Mouse (Mus musculus) lung, adult 2 months (tissue): ENCODE measurements around the gene Sh3pxd2a. TPM values are rescaled to one million over a fixed set of nuclear protein-coding genes. Genes with fewer than 3 reads are reported as not detected.

Experiments
- DNase-seq: peaks from one replicate; pipeline ENCODE4 v3.0.0; 2022
- H3K4me1 ChIP-seq: fragments of 200-500 bp; 2 replicates; pipeline ENCODE4 v1.6.1; 2011; ENCODE audit warnings: low read length; ENCODE audit not compliant: control insufficient read depth, insufficient read depth
- H3K4me3 ChIP-seq: fragments of 200-500 bp; replicated peaks from 2 replicates; pipeline ENCODE3; 2011; ENCODE audit warnings: low read depth, mild to moderate bottlenecking, control low read depth, low read length; ENCODE audit errors: extremely low read depth
- CTCF ChIP-seq: fragments of 200-500 bp; IDR thresholded peaks from 2 replicates; pipeline ENCODE4 v1.5.1; 2011; ENCODE audit warnings: mild to moderate bottlenecking, low read length, control low read depth; ENCODE audit not compliant: insufficient read depth
- POLR2A ChIP-seq: fragments of 200-500 bp; IDR thresholded peaks from 2 replicates; pipeline ENCODE4 v1.6.1; 2011; ENCODE audit warnings: low read depth, mild to moderate bottlenecking, control low read depth, low read length, borderline replicate concordance; ENCODE audit errors: extremely low read depth
- WGBS: fragments of 180-500 bp; shearing (Covaris S2); methylation state at CpG from one replicate; pipeline ENCODE4 v1.1.7; 2018; 5-methylcytosine and 5-hydroxymethylcytosine counted together
- polyA plus RNA-seq: library from polyadenylated mRNA; depleted of rRNA; stranded (reverse); fragments of >200 nt; gene quantifications from 2 replicates; pipeline ENCODE4 v1.2.3, GENCODE M21; 2012

Sh3pxd2a gene
- polyA plus RNA-seq, 1 experiment = 40.9 TPM

DNA sequence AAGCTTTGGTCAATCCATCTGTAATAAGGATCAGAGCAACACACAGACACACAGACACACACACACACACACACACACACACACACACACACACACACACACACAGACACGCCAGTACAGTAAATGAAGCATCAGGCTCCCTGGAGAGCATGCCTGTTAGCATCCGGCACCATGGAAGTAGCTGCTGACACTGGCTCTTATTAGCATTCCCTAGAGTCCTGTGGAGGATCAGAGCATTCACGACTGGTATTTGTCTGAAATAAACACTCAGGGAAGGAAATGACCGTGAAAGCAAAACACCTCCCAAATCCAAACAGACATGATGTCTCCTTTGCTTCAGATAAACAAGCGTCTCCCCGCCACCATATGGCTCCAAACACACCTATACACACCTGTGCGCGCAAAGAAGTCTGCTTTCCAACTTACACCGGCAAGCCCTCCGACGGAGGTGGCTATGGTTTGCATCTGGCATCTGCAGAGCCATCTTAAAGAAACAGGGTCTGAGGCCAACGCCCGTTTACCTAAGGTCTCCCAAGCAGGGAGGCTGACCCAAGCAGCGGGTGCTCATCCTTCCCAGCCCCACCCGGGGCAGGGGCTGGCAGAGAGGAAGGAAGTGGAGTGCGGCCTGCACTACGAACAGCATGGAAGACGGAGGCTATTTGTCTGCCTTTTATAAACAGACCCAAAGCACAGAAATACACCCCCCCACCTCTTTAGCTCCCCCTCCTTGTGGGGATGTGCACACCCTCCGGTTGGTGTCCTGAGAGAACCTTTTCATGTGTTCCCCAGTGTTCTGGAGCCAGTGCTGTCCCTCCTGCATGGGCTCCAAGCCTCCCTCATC, 3.9 kb downstream of the Sh3pxd2a start:
- Histone ChIP-seq H3K4me3 (peak overlapping the region; percentile 47), H3K4me1 (peaks cover 38% of the 10 kb centered on the region)
- TF ChIP-seq CTCF = 0 out of 2 replicates have a peak, but pooled peaks have one; percentile 1
- peak; percentile 57; the same call in 1 of the 2 replicates for TF ChIP-seq POLR2A
- peak; percentile 29 for DNase-seq
- 39% methylated on average over 19 of the region's 19 CpGs for WGBS

DNA sequence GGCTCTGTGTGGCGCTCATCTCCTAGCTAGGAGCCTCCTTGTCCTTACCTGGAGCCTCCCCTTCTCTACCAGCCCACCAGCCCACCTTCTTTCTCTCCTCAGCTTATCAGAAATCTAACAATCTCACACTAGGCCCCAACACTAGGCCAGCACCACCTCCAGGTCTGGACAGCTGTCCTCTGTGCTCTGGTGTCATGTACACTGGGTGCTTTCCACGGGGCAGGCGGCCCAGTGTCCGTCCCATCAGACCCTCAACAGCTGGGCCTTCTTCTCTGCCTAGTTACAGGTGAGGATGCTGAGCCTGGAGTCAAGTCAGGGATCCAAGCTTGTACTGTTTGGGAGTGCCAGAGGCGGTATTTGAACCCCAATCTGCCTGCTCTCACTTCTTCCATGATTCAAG, 5.0 kb downstream of the Sh3pxd2a start:
- TF ChIP-seq POLR2A (no peak), CTCF (no peak)
- WGBS = 79% methylated on average over 5 of the region's 5 CpGs
- peak; percentile 8 for DNase-seq
- no peak overlapping the region for H3K4me3 ChIP-seq
- H3K4me1 ChIP-seq = peaks cover 43% of the 10 kb centered on the region

DNA sequence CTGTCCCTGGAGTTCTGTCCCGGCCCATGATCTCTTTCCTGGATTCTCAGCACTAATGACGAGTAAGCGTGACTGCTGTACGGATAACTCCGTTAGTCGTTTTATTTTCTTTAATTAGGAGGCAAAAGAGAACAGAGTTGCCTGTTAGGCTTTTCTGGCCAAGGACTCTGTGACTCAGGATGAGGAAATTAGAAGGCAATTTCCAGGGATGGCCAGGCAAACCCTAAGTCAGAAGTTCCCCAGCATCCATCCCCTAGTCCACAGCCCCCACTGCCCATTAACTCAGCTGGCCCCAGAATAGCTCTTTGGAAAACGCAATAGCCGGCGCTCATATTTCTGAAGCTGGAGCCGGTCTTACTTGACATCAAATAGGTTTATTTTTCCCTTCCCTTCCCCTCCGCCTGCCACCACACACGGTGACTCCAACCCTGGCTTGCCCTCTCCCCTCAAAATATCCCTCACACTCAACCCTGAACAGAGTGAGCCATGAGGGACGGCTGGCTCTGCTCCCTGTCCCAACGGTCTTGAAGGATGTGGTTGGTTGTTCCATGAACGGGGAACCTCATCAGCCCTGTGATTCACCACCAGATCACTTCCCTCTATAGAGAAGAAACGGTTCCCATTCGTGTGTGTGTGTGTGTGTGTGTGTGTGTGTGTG, 5.6 kb downstream of the Sh3pxd2a start:
- 35% methylated on average over 17 of the region's 17 CpGs for WGBS
- H3K4me1 ChIP-seq = peaks cover 48% of the 10 kb centered on the region
- TF ChIP-seq CTCF (no peak), POLR2A (no peak)
- peak; percentile 8 for DNase-seq
- H3K4me3 ChIP-seq = peak overlapping the region; percentile 35

DNA sequence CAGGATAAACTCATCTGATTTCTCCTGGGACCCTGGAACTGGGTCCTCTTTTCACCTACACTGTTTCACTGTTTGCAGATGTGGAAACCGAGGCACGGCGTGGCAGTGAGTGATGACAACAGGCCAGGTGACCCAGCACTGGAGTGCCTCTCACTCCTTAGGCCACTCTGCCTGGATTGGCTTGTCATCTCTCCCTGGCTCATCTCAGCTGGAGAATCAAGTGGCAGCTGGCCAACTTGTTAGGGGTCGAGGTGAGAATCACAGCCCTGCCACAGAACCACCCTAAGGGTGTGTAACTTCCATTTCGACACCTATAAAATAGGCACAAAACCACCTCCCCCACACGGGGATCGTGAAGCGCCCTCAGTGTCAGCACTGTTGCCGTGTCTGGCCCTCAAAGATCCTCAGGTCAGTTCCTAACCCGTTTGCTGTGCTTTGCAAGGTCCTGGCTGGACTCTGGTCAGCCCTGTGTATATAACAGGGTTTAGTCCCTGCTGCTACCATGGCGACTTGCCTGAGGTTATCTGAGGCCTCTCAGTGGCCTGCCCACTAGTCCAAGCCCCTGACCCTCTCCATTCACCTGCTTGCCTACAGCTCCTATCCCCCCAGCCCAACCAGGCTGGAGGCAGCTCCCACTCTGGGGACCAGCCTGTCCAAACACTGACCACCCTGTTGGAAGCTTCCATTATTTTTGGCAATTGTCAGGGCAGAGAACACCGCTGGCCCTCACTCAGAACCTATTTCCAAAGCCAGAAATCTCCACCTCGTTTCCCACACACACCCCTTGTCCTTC, 6.3 kb downstream of the Sh3pxd2a start:
- Histone ChIP-seq H3K4me3 (peak overlapping the region; percentile 16), H3K4me1 (peaks cover 52% of the 10 kb centered on the region)
- 46% methylated on average over 13 of the region's 13 CpGs for WGBS
- TF ChIP-seq CTCF (no peak), POLR2A (0 out of 2 replicates have a peak, but pooled peaks have one; percentile 9)
- DNase-seq = peak; percentile 5

DNA sequence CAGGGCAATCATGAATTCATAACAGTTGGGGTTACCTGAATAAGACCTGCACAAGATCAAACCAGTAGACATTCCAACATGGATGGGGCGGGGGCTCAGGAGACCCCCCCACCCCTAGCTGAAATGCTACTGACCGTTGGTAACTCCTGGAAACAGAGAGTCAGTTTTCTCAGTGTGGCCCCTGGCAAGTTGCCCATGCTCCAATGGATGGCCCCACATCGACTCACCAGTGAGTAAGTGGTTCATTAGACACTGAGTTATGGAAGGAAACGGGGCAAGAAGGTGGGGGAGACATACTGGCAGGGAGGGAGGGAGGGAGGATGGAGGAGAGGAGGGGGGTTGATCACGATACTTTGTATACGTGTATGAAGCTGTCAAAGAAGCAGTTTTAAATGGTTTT, 8.2 kb downstream of the Sh3pxd2a start:
- Histone ChIP-seq H3K4me1 (peaks cover 52% of the 10 kb centered on the region), H3K4me3 (no peak overlapping the region)
- no peak for DNase-seq
- 55% methylated on average over 6 of the region's 6 CpGs for WGBS
- no peak for TF ChIP-seq CTCF
- no peak for TF ChIP-seq POLR2A

- TF ChIP-seq CTCF = no peak
- no peak for TF ChIP-seq POLR2A
- H3K4me1 ChIP-seq = peaks cover 56% of the 10 kb centered on the region
Observed at GRCm38 (mm10) chr19:47455001-47455755, 9.0 kb downstream of the Sh3pxd2a start.

GRCm38 (mm10) chr19:47454167-47455000, 9.8 kb downstream of the Sh3pxd2a start:
- no peak for DNase-seq
- Histone ChIP-seq H3K4me1 (peaks cover 58% of the 10 kb centered on the region), H3K4me3 (no peak overlapping the region)
- 38% methylated on average over 11 of the region's 11 CpGs for WGBS
- TF ChIP-seq POLR2A = no peak
- TF ChIP-seq CTCF = no peak

More at GRCm38 (mm10) chr19:47455001-47455755, 9.0 kb downstream of the Sh3pxd2a start:
- 60% methylated on average over 15 of the region's 15 CpGs for WGBS
- no peak overlapping the region for H3K4me3 ChIP-seq
- DNase-seq = no peak

DNA sequence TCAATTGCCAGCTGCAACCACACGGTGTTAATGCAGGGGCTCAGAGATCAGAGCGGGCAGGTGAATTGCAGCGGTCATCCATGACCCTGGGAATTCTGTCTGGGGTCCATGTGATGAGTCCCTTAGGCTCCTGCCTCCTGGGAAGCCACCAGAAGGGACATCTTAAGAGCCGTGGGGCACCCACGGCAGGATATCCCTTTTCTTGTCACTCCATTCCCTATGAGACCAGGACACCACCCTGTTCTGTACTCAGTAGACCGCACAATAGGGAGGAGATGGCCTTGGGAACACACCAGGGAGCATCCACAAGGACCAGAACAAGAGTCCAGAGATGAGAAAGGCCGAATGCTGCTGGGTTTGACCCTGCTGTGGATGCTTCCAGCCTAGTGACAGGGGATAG, 10.8 kb downstream of the Sh3pxd2a start:
- TF ChIP-seq CTCF (no peak), POLR2A (no peak)
- Histone ChIP-seq H3K4me1 (peaks cover 56% of the 10 kb centered on the region), H3K4me3 (no peak overlapping the region)
- DNase-seq = no peak
- 74% methylated on average over 7 of the region's 7 CpGs for WGBS
